Mouse (Mus musculus) kidney, adult 2 months (tissue): ENCODE results near the gene Ndc1. TPM values are rescaled to one million over a fixed set of nuclear protein-coding genes. Genes with fewer than 3 reads are reported as not detected.
A peak's percentile ranks its signal among the peaks of the same experiment; 100 is the strongest.

Source experiments
- DNase-seq: peaks from one replicate; pipeline ENCODE4 v3.0.0; 2021
- H3K27ac ChIP-seq: fragments of 200-500 bp; 2 replicates; pipeline ENCODE4 v1.5.1; 2012; ENCODE audit warnings: low read depth, low read length, control low read depth, inconsistent platforms; ENCODE audit not compliant: insufficient read depth
- H3K27me3 ChIP-seq: fragments of 200-500 bp; replicated peaks from 2 replicates; pipeline ENCODE4 v1.6.1; 2012; ENCODE audit warnings: mild to moderate bottlenecking, moderate library complexity, low read length, inconsistent platforms; ENCODE audit not compliant: control insufficient read depth, insufficient read depth
- H3K36me3 ChIP-seq: fragments of 200-500 bp; 2 replicates; pipeline ENCODE4 v1.6.1; 2012; ENCODE audit warnings: mild to moderate bottlenecking, moderate library complexity, low read length, inconsistent platforms; ENCODE audit not compliant: control insufficient read depth, insufficient read depth
- H3K4me1 ChIP-seq: fragments of 200-500 bp; 2 replicates; pipeline ENCODE4 v1.6.1; 2011; ENCODE audit warnings: low read length; ENCODE audit not compliant: control insufficient read depth, insufficient read depth
- H3K4me3 ChIP-seq: fragments of 200-500 bp; 2 replicates; pipeline ENCODE4 v1.5.1; 2011; ENCODE audit warnings: mild to moderate bottlenecking, low read depth, low read length, control low read depth; ENCODE audit not compliant: insufficient read depth
- CTCF ChIP-seq: fragments of 200-500 bp; conservative IDR thresholded peaks from 2 replicates; pipeline ENCODE4 v1.5.1; 2011; ENCODE audit warnings: low read depth, mild to moderate bottlenecking, control low read depth, low read length, moderate library complexity, mixed read lengths; ENCODE audit not compliant: insufficient read depth, insufficient read length
- POLR2A ChIP-seq: fragments of 200-500 bp; IDR thresholded peaks from one replicate; pipeline ENCODE4 v1.6.1; 2011; ENCODE audit warnings: low read depth, low read length, control low read depth
- WGBS: fragments of 180-500 bp; shearing (Covaris S2); methylation state at CpG from one replicate; pipeline ENCODE4 v1.1.7; 2018; 5-methylcytosine and 5-hydroxymethylcytosine counted together
- polyA plus RNA-seq: library from polyadenylated mRNA; depleted of rRNA; stranded (reverse); fragments of >200 nt; gene quantifications from 2 replicates; pipeline ENCODE4 v1.2.3, GENCODE M21; 2012

The Ndc1 gene
- polyA plus RNA-seq, 1 experiment = 11.3 TPM

GRCm38 (mm10) chr4:107442288-107442687, 74.7 kb downstream of the Ndc1 start:
- no peak for TF ChIP-seq POLR2A
- no peak for TF ChIP-seq CTCF
- Histone ChIP-seq H3K4me3 (peak overlapping the region; percentile 21; the same call in 1 of the 2 replicates), H3K4me1 (peaks cover 14% of the 10 kb centered on the region; the same call in 1 of the 2 replicates), H3K27ac (peak overlapping the region; percentile 82), H3K36me3 (no peaks in the 10 kb centered on the region), H3K27me3 (no peaks in the 10 kb centered on the region)
- DNase-seq = peak; percentile 88
- 35% methylated on average over 11 of the region's 11 CpGs for WGBS

- Histone ChIP-seq H3K4me3 (no peak overlapping the region), H3K4me1 (peaks cover 14% of the 10 kb centered on the region; the same call in 1 of the 2 replicates), H3K27me3 (no peaks in the 10 kb centered on the region), H3K27ac (peak overlapping the region; percentile 60), H3K36me3 (no peaks in the 10 kb centered on the region)
- DNase-seq = peak; percentile 61
- no peak for TF ChIP-seq POLR2A
- WGBS = 28% methylated on average over 16 of the region's 16 CpGs
Observed at GRCm38 (mm10) chr4:107442891-107443483, 75.4 kb downstream of the Ndc1 start.

GRCm38 (mm10) chr4:107443621-107444020, 76.0 kb downstream of the Ndc1 start:
- H3K4me3 ChIP-seq = no peak overlapping the region
- H3K27me3 ChIP-seq = no peaks in the 10 kb centered on the region
- 59% methylated on average over 11 of the region's 11 CpGs for WGBS
- no peaks in the 10 kb centered on the region for H3K36me3 ChIP-seq
- DNase-seq = peak; percentile 33
- H3K4me1 ChIP-seq = peaks cover 11% of the 10 kb centered on the region; the same call in 1 of the 2 replicates
- no peak for TF ChIP-seq CTCF
- no peak for TF ChIP-seq POLR2A
- no peak overlapping the region; the same call in 1 of the 2 replicates for H3K27ac ChIP-seq

GRCm38 (mm10) chr4:107448481-107448880, 80.9 kb downstream of the Ndc1 start:
- H3K27ac ChIP-seq = no peak overlapping the region
- H3K4me1 ChIP-seq = peaks cover 21% of the 10 kb centered on the region; the same call in 1 of the 2 replicates
- TF ChIP-seq CTCF (0 out of 2 replicates have a peak, but pooled peaks have one; percentile 27), POLR2A (no peak)
- H3K36me3 ChIP-seq = no peaks in the 10 kb centered on the region
- no peak overlapping the region for H3K4me3 ChIP-seq
- DNase-seq = peak; percentile 12
- WGBS = 86% methylated on average over 6 of the region's 6 CpGs
- no peaks in the 10 kb centered on the region for H3K27me3 ChIP-seq

GRCm38 (mm10) chr4:107449519-107449918, 81.9 kb downstream of the Ndc1 start:
- no peak for TF ChIP-seq CTCF
- no peak for TF ChIP-seq POLR2A
- peak; percentile 48 for DNase-seq
- no peaks in the 10 kb centered on the region for H3K27me3 ChIP-seq
- H3K36me3 ChIP-seq = no peaks in the 10 kb centered on the region
- 48% methylated on average over 13 of the region's 13 CpGs for WGBS
- H3K27ac ChIP-seq = no peak overlapping the region
- H3K4me3 ChIP-seq = no peak overlapping the region
- peaks cover 18% of the 10 kb centered on the region; the same call in 1 of the 2 replicates for H3K4me1 ChIP-seq

- Histone ChIP-seq H3K4me3 (no peak overlapping the region), H3K4me1 (peaks cover 24% of the 10 kb centered on the region; the same call in 1 of the 2 replicates), H3K27ac (no peak overlapping the region), H3K27me3 (no peaks in the 10 kb centered on the region), H3K36me3 (no peaks in the 10 kb centered on the region)
- DNase-seq = peak; percentile 35
- TF ChIP-seq POLR2A = no peak
- no peak; the same call in 1 of the 2 replicates for TF ChIP-seq CTCF
- 56% methylated on average over 18 of the region's 18 CpGs for WGBS
Observed at GRCm38 (mm10) chr4:107452266-107453015, 84.9 kb downstream of the Ndc1 start.

GRCm38 (mm10) chr4:107453141-107453984, 85.8 kb downstream of the Ndc1 start:
- peaks cover 24% of the 10 kb centered on the region; the same call in 1 of the 2 replicates for H3K4me1 ChIP-seq
- WGBS = 45% methylated on average over 16 of the region's 16 CpGs
- H3K4me3 ChIP-seq = no peak overlapping the region
- H3K27ac ChIP-seq = no peak overlapping the region
- TF ChIP-seq CTCF = peak; percentile 85
- no peak for TF ChIP-seq POLR2A
- DNase-seq = peak; percentile 89
- no peaks in the 10 kb centered on the region for H3K27me3 ChIP-seq
- no peaks in the 10 kb centered on the region for H3K36me3 ChIP-seq
